Mouse (Mus musculus): Measurements from ENCODE around the gene Rps21.

The Rps21 gene

GRCm38 (mm10) chr2:180228592-180228991, 28.6 kb upstream of the Rps21 start:
- intact Hi-C loops (cut with DNase I): no loop called here

GRCm38 (mm10) chr2:180229129-180229528, 28.0 kb upstream of the Rps21 start:
- intact Hi-C loops (cut with DNase I): no loop called here

- intact Hi-C loops (cut with DNase I): loop anchor here (5.0 kb wide), 1 partner anchor 58 kb away; the partner anchor contains the start of gene Adrm1
Observed at GRCm38 (mm10) chr2:180230482-180230881, 26.7 kb upstream of the Rps21 start.

GRCm38 (mm10) chr2:180233101-180233904, 23.9 kb upstream of the Rps21 start:
- intact Hi-C loops (cut with DNase I): loop anchor here (5.0 kb wide), 1 partner anchor 61 kb away; the partner anchor contains the start of gene Adrm1

GRCm38 (mm10) chr2:180234353-180234752, 22.8 kb upstream of the Rps21 start:
- intact Hi-C loops (cut with DNase I): loop anchor here (5.0 kb wide), 1 partner anchor 62 kb away; the partner anchor contains the start of gene Adrm1

GRCm38 (mm10) chr2:180234980-180235379, 22.2 kb upstream of the Rps21 start:
- intact Hi-C loops (cut with DNase I): loop anchor here (5.0 kb wide), 1 partner anchor 63 kb away; the partner anchor contains the start of gene Adrm1

GRCm38 (mm10) chr2:180235788-180236187, 21.4 kb upstream of the Rps21 start:
- intact Hi-C loops (cut with DNase I): no loop called here

- intact Hi-C loops (cut with DNase I): no loop called here
Observed at GRCm38 (mm10) chr2:180236500-180236899, 20.7 kb upstream of the Rps21 start.

- intact Hi-C loops (cut with DNase I): no loop called here
Observed at GRCm38 (mm10) chr2:180236930-180237329, 20.2 kb upstream of the Rps21 start.

- intact Hi-C loops (cut with DNase I): no loop called here
Observed at GRCm38 (mm10) chr2:180237601-180238345, 19.4 kb upstream of the Rps21 start.

- intact Hi-C loops (cut with DNase I): no loop called here
Observed at GRCm38 (mm10) chr2:180238591-180238990, 18.6 kb upstream of the Rps21 start.

- intact Hi-C loops (cut with DNase I): no loop called here
Observed at GRCm38 (mm10) chr2:180243108-180243507, 14.1 kb upstream of the Rps21 start.

- intact Hi-C loops (cut with DNase I): no loop called here
Observed at GRCm38 (mm10) chr2:180247916-180248315, 9.3 kb upstream of the Rps21 start.

- intact Hi-C loops (cut with DNase I): no loop called here
Observed at GRCm38 (mm10) chr2:180248947-180249660, 8.1 kb upstream of the Rps21 start.

GRCm38 (mm10) chr2:180250930-180251611, 6.1 kb upstream of the Rps21 start:
- intact Hi-C loops (cut with DNase I): loop anchor here (2.0 to 10.0 kb wide), 3 partner anchors 42 to 326 kb away; partner anchors contain the start of gene Adrm1

- intact Hi-C loops (cut with DNase I): loop anchor here (2.0 to 10.0 kb wide), 3 partner anchors 43 to 327 kb away; partner anchors contain the start of gene Adrm1
Observed at GRCm38 (mm10) chr2:180251838-180252237, 5.3 kb upstream of the Rps21 start.

GRCm38 (mm10) chr2:180254436-180255209, 2.6 kb upstream of the Rps21 start:
- intact Hi-C loops (cut with DNase I): loop anchor here (5.0 to 10.0 kb wide), 2 partner anchors 82 to 330 kb away; partner anchors contain the start of gene Adrm1

GRCm38 (mm10) chr2:180255701-180256100, 1.5 kb upstream of the Rps21 start:
- intact Hi-C loops (cut with DNase I): loop anchor here (10.0 kb wide), 1 partner anchor 331 kb away; no protein-coding TSS in a partner anchor

GRCm38 (mm10) chr2:180256296-180257000, 729 bp upstream of the Rps21 start:
- intact Hi-C loops (cut with DNase I): loop anchor here (10.0 kb wide), 1 partner anchor 332 kb away; no protein-coding TSS in a partner anchor
